Mouse (Mus musculus): ENCODE measurements around the gene Lnx2.

- TF ChIP-seq SMC3 (IDR thresholded peaks at IDR 0.05; ENCODE audit: low read depth, low read length) (no peak), KAT2A (IDR thresholded peaks at IDR 0.05; ENCODE audit: insufficient replicate concordance, low read length) (no peak), EP300 (IDR thresholded peaks at IDR 0.05; ENCODE audit: low read length) (no peak), POLR2A (IDR thresholded peaks at IDR 0.05; ENCODE audit: low read depth, low read length) (no peak), CTCF (conservative IDR thresholded peaks at IDR 0.05 in 1 of 2, IDR thresholded peaks at IDR 0.05 in 1 of 2; ENCODE audit: low read depth in 2 of 2, low read length in 2 of 2) (no peak), TCF12 (IDR thresholded peaks at IDR 0.05; ENCODE audit: low read depth, low read length) (no peak), SIN3A (IDR thresholded peaks at IDR 0.05; ENCODE audit: low read length) (no peak), ZMIZ1 (IDR thresholded peaks at IDR 0.05; ENCODE audit: low read depth, low read length) (no peak), USF2 (conservative IDR thresholded peaks at IDR 0.05; ENCODE audit: low read depth, low read length) (no peak), ZKSCAN1 (IDR thresholded peaks at IDR 0.05; ENCODE audit: borderline replicate concordance, low read depth, low read length) (no peak), USF1 (IDR thresholded peaks at IDR 0.05; ENCODE audit: low read depth, low read length) (no peak), MAX (IDR thresholded peaks at IDR 0.05; ENCODE audit: low read length) (no peak), MAFK (IDR thresholded peaks at IDR 0.05; ENCODE audit: insufficient replicate concordance, low read length) (no peak)
These were observed 9.0 kb upstream of the Lnx2 start for GRCm38 (mm10) chr5:147085201-147085894.
